Mouse (Mus musculus): Measurements from ENCODE around the gene B4galt3. TPM values are rescaled to one million over a fixed set of nuclear protein-coding genes. Genes with fewer than 3 reads are reported as not detected.

Gene B4galt3
- 47.0 and 62.1 TPM in 2 replicates for polyA plus RNA-seq (2012; rRNA removed)

GRCm38 (mm10) chr1:171269848-171270572 is at the start of gene B4galt3:
Gene B4galt3, plus strand, starts transcription at chr1:171270328.

GRCm38 (mm10) chr1:171222238-171223155 is 47.6 kb upstream of the B4galt3 start, which contains the start of gene Tomm40l:
Gene Tomm40l, minus strand, starts transcription at chr1:171222514.

GRCm38 (mm10) chr1:171224857-171225256 is 45.3 kb upstream of the B4galt3 start, which contains the start of gene Apoa2:
Gene Apoa2, plus strand, starts transcription at chr1:171225054.

GRCm38 (mm10) chr1:171234126-171234525 is 36.0 kb upstream of the B4galt3 start, which contains the start of gene Fcer1g:
Gene Fcer1g, minus strand, starts transcription at chr1:171234365.

GRCm38 (mm10) chr1:171249913-171250600 is 20.1 kb upstream of the B4galt3 start, which contains the start of gene Adamts4:
Gene Adamts4, plus strand, starts transcription at chr1:171250421.

GRCm38 (mm10) chr1:171250680-171251593 is 19.2 kb upstream of the B4galt3 start, which contains the start of gene Ndufs2:
Gene Ndufs2, minus strand, starts transcription at chr1:171251388.

GRCm38 (mm10) chr1:171280916-171281527 is 10.9 kb downstream of the B4galt3 start, which contains the start of gene Ppox:
Gene Ppox, minus strand, starts transcription at chr1:171281186.

GRCm38 (mm10) chr1:171287136-171288081 is 17.3 kb downstream of the B4galt3 start, which contains the start of gene Usp21:
Gene Usp21, minus strand, starts transcription at chr1:171287991.

GRCm38 (mm10) chr1:171294298-171295062 is 24.4 kb downstream of the B4galt3 start, which contains the start of gene Ufc1:
Gene Ufc1, minus strand, starts transcription at chr1:171295024.

Other genes with a start within 250 kb of the B4galt3 start
- 5.1 and 6.4 TPM in 2 replicates for gene Fcgr3, start 205.4 kb upstream of the B4galt3 start, polyA plus RNA-seq (2012; rRNA removed)
- gene Cfap126, start 156.4 kb upstream of the B4galt3 start, polyA plus RNA-seq (2012; rRNA removed) = 3.0 and 3.8 TPM in 2 replicates
- gene Sdhc, start 119.7 kb upstream of the B4galt3 start, polyA plus RNA-seq (2012; rRNA removed) = 236 and 443 TPM in 2 replicates
- 0.72 and 3.3 TPM in 2 replicates for gene Mpz, start 119.6 kb upstream of the B4galt3 start, polyA plus RNA-seq (2012; rRNA removed)
- gene Pcp4l1, start 74.1 kb upstream of the B4galt3 start, polyA plus RNA-seq (2012; rRNA removed) = 11.0 and 15.7 TPM in 2 replicates
- 0.02 and 0.04 TPM in 2 replicates for gene Nr1i3, start 56.4 kb upstream of the B4galt3 start, polyA plus RNA-seq (2012; rRNA removed)
- 29.2 and 29.8 TPM in 2 replicates for gene Tomm40l, start 47.8 kb upstream of the B4galt3 start, polyA plus RNA-seq (2012; rRNA removed)
- 41.5 and 103 TPM in 2 replicates for gene Apoa2, start 45.3 kb upstream of the B4galt3 start, polyA plus RNA-seq (2012; rRNA removed)
- 12.5 and 17.5 TPM in 2 replicates for gene Fcer1g, start 36.0 kb upstream of the B4galt3 start, polyA plus RNA-seq (2012; rRNA removed)
- gene Adamts4, start 19.9 kb upstream of the B4galt3 start, polyA plus RNA-seq (2012; rRNA removed) = 3.2 and 4.1 TPM in 2 replicates
- gene Ndufs2, start 18.9 kb upstream of the B4galt3 start, polyA plus RNA-seq (2012; rRNA removed) = 172 and 189 TPM in 2 replicates
- gene Ppox, start 10.9 kb downstream of the B4galt3 start, polyA plus RNA-seq (2012; rRNA removed) = 95.5 and 100.0 TPM in 2 replicates
- gene Usp21, start 17.7 kb downstream of the B4galt3 start, polyA plus RNA-seq (2012; rRNA removed) = 96.3 and 99.2 TPM in 2 replicates
- 65.4 and 89.0 TPM in 2 replicates for gene Ufc1, start 24.7 kb downstream of the B4galt3 start, polyA plus RNA-seq (2012; rRNA removed)
- gene Dedd, start 58.8 kb downstream of the B4galt3 start, polyA plus RNA-seq (2012; rRNA removed) = 44.7 and 66.6 TPM in 2 replicates
- 36.9 and 48.0 TPM in 2 replicates for gene Nit1, start 75.3 kb downstream of the B4galt3 start, polyA plus RNA-seq (2012; rRNA removed)
- 141 and 293 TPM in 2 replicates for gene Pfdn2, start 75.3 kb downstream of the B4galt3 start, polyA plus RNA-seq (2012; rRNA removed)
- 1.9 and 2.2 TPM in 2 replicates for gene Klhdc9, start 90.5 kb downstream of the B4galt3 start, polyA plus RNA-seq (2012; rRNA removed)
- gene Nectin4, start 99.8 kb downstream of the B4galt3 start, polyA plus RNA-seq (2012; rRNA removed) = 0.95 and 1.1 TPM in 2 replicates
- gene Arhgap30, start 118.6 kb downstream of the B4galt3 start, polyA plus RNA-seq (2012; rRNA removed) = 0.92 and 1.7 TPM in 2 replicates
- gene Usf1, start 141.0 kb downstream of the B4galt3 start, polyA plus RNA-seq (2012; rRNA removed) = 99.5 and 131 TPM in 2 replicates
- gene Tstd1, start 148.5 kb downstream of the B4galt3 start, polyA plus RNA-seq (2012; rRNA removed) = 3.7 and 5.0 TPM in 2 replicates
- 7.0 and 10.3 TPM in 2 replicates for gene F11r, start 167.2 kb downstream of the B4galt3 start, polyA plus RNA-seq (2012; rRNA removed)
- 9.4 and 11.0 TPM in 2 replicates for gene Alyref2, start 233.2 kb downstream of the B4galt3 start, polyA plus RNA-seq (2012; rRNA removed)